Mouse (Mus musculus): Measurements from ENCODE around the gene Fmr1nb. TPM values are rescaled to one million over a fixed set of nuclear protein-coding genes. Genes with fewer than 3 reads are reported as not detected.

Fmr1nb gene
- not detected in 2 replicates for polyA plus RNA-seq (2015; fragmentation: Nextera tagmentation; extraction: Ambion mirVana)

DNA sequence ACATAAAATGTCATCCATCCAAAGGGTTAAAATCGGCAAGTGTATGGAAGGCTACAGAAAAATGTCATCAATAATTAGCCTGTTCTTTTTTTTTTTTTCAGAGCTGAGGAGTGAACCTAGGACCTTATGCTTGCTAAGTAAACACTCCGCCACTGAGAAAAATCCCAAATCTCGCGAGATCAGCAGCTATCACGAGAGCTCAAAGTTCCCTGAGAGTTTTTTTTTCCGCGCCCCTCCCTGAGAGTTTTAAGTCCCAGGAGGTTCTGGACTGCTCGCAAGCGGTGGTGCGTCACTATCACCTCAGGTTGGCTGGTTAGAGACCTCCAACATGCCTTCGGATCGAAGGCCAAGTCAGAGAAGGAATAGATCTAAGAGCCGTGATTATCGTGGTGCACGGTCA lies at the start of gene Fmr1nb:
Fmr1nb (plus strand) TSS at position 234 of the 400 bp plus-strand sequence.

DNA sequence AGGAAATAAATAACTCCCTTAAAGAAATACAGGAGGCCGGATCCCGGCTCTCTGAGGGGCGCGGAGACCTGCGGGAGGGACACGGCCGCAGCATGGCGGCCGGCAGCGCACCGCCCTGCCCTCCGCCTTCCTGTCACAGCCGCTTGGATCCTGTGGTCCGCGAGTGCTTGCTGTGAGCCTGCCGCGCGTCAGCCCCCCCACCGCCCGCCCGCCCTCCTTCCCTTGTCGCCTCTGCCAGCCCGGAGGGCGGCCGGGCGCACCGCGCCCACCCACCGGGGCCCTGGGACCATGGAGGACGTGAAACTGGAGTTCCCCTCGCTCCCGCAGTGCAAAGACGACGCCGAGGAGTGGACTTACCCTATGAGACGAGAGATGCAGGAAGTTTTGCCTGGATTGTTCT lies 59.4 kb downstream of the Fmr1nb start, which contains the start of gene Gm14698:
Gm14698 (plus strand) TSS at position 35 of the 400 bp plus-strand sequence.

Other genes with a start within 250 kb of the Fmr1nb start
- gene Fmr1, start 83.3 kb upstream of the Fmr1nb start, polyA plus RNA-seq (2015; fragmentation: Nextera tagmentation; extraction: Ambion mirVana) = 35.4 and 38.3 TPM in 2 replicates
- 2.5 and 2.9 TPM in 2 replicates for gene Gm14698, start 59.3 kb downstream of the Fmr1nb start, polyA plus RNA-seq (2015; fragmentation: Nextera tagmentation; extraction: Ambion mirVana)
- gene Gm6812, start 131.2 kb downstream of the Fmr1nb start, polyA plus RNA-seq (2015; fragmentation: Nextera tagmentation; extraction: Ambion mirVana) = not detected in 2 replicates